Mouse (Mus musculus): Measurements from ENCODE around the gene Ttc30a1.

The Ttc30a1 gene

GRCm38 (mm10) chr2:75933541-75933940, 48.2 kb downstream of the Ttc30a1 start:
- no peak for DNase-seq (ENCODE audit: low read depth in 2 of 2, low spot score in 2 of 2)

DNA sequence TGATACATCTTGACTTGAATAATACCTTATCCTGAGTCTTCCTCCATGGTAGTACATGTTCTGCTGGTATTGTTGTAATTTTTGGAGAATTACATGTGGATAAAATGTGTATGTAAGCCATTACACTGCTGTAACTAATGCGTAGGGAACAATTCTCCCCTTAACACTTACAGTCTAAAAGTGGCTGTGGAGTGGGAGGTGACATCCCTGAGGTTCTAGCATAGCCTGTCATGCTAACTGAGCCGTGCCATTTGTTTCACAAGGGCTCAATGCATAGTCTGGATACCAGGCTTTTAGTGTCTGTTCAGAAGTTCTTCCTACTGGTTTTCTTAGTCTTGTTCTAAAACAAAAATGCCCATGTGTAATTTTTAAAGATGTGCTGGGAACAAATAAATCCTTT, 50.8 kb downstream of the Ttc30a1 start:
- no peak for DNase-seq (ENCODE audit: low read depth in 2 of 2, low spot score in 2 of 2)

GRCm38 (mm10) chr2:75929786-75930444, 51.9 kb downstream of the Ttc30a1 start:
- no peak for DNase-seq (ENCODE audit: low read depth in 2 of 2, low spot score in 2 of 2)

- no peak for DNase-seq (ENCODE audit: low read depth in 2 of 2, low spot score in 2 of 2)
These were observed 52.6 kb downstream of the Ttc30a1 start for GRCm38 (mm10) chr2:75929141-75929540.

All from CD8-positive naive resting alpha-beta T cell, adult 2 months (primary cell).